Mouse (Mus musculus) olfactory bulb, adult 2 months (tissue): ENCODE data around the gene Nat10. TPM values are rescaled to one million over a fixed set of nuclear protein-coding genes. Genes with fewer than 3 reads are reported as not detected.

Source experiments
- H3K27ac ChIP-seq: fragments of 200-500 bp; 2 replicates; pipeline ENCODE4 v1.5.1; 2012; ENCODE audit warnings: low read depth, low read length; ENCODE audit not compliant: insufficient read depth
- H3K4me1 ChIP-seq: fragments of 200-500 bp; 2 replicates; pipeline ENCODE4 v1.6.1; 2012; ENCODE audit warnings: low read length; ENCODE audit not compliant: control insufficient read depth, insufficient read depth
- H3K4me3 ChIP-seq: fragments of 200-500 bp; 2 replicates; pipeline ENCODE4 v1.5.1; 2012; ENCODE audit warnings: mild to moderate bottlenecking, low read depth, low read length, moderate library complexity; ENCODE audit not compliant: insufficient read depth
- CTCF ChIP-seq: fragments of 200-500 bp; IDR thresholded peaks from 2 replicates; pipeline ENCODE4 v1.5.1; 2012; ENCODE audit warnings: low read depth, mild to moderate bottlenecking, low read length, moderate library complexity; ENCODE audit not compliant: insufficient read depth
- POLR2A ChIP-seq: fragments of 200-500 bp; IDR thresholded peaks from 2 replicates; pipeline ENCODE4 v1.6.1; 2012; ENCODE audit warnings: mild to moderate bottlenecking, low read depth, low read length, moderate library complexity; ENCODE audit not compliant: insufficient read depth
- WGBS: fragments of 180-500 bp; shearing (Covaris S2); methylation state at CpG from one replicate; pipeline ENCODE4 v1.1.7; 2018; 5-methylcytosine and 5-hydroxymethylcytosine counted together
- polyA plus RNA-seq: library from polyadenylated mRNA; stranded (reverse); fragments of >200 nt; gene quantifications from 2 replicates; pipeline ENCODE4 v1.2.4, GENCODE M21; 2012; ENCODE audit warnings: low replicate concordance; ENCODE audit not compliant: missing spikeins, insufficient read depth, insufficient read length

Gene Nat10
- polyA plus RNA-seq, 1 experiment = not detected

- 93% methylated on average over 6 of the region's 6 CpGs for WGBS
- H3K27ac ChIP-seq = no peak overlapping the region
Measured at GRCm38 (mm10) chr2:103678433-103678832, 82.6 kb downstream of the Nat10 start.

GRCm38 (mm10) chr2:103677614-103678369 is 83.3 kb downstream of the Nat10 start:
- Histone ChIP-seq H3K4me3 (no peak overlapping the region), H3K27ac (no peak overlapping the region), H3K4me1 (peaks cover 10% of the 10 kb centered on the region; the same call in 1 of the 2 replicates)
- WGBS = 79% methylated on average over 7 of the region's 7 CpGs
- TF ChIP-seq POLR2A (no peak), CTCF (no peak)

More at GRCm38 (mm10) chr2:103678433-103678832, 82.6 kb downstream of the Nat10 start:
- TF ChIP-seq CTCF = no peak
- no peak for TF ChIP-seq POLR2A
- peaks cover 14% of the 10 kb centered on the region for H3K4me1 ChIP-seq
- no peak overlapping the region for H3K4me3 ChIP-seq

- 72% methylated on average over 2 of the region's 2 CpGs for WGBS
- H3K27ac ChIP-seq = no peak overlapping the region
- H3K4me1 ChIP-seq = 0 out of 2 replicates have a peak, but pooled peaks cover 5% of the 10 kb centered on the region
- no peak overlapping the region for H3K4me3 ChIP-seq
- TF ChIP-seq CTCF (no peak), POLR2A (no peak)
Measured at GRCm38 (mm10) chr2:103676808-103677207, 84.3 kb downstream of the Nat10 start.

GRCm38 (mm10) chr2:103675391-103675790 is 85.7 kb downstream of the Nat10 start:
- 96% methylated on average over 5 of the region's 5 CpGs for WGBS

GRCm38 (mm10) chr2:103673609-103674008 is 87.5 kb downstream of the Nat10 start:
- Histone ChIP-seq H3K27ac (no peak overlapping the region), H3K4me1 (peaks cover 14% of the 10 kb centered on the region), H3K4me3 (no peak overlapping the region)
- no peak for TF ChIP-seq POLR2A
- TF ChIP-seq CTCF = no peak
- WGBS = 83% methylated on average over 4 of the region's 4 CpGs

More at GRCm38 (mm10) chr2:103675391-103675790, 85.7 kb downstream of the Nat10 start:
- H3K27ac ChIP-seq = no peak overlapping the region
- no peak overlapping the region for H3K4me3 ChIP-seq
- TF ChIP-seq CTCF = no peak
- TF ChIP-seq POLR2A = no peak
- peaks cover 5% of the 10 kb centered on the region for H3K4me1 ChIP-seq

GRCm38 (mm10) chr2:103672573-103673119 is 88.4 kb downstream of the Nat10 start:
- Histone ChIP-seq H3K27ac (no peak overlapping the region), H3K4me1 (peaks cover 19% of the 10 kb centered on the region), H3K4me3 (no peak overlapping the region)
- no peak for TF ChIP-seq CTCF
- TF ChIP-seq POLR2A = no peak
- WGBS = 88% methylated on average over 7 of the region's 7 CpGs

Other genes starting within 250 kb of the Nat10 start
- not detected in 2 replicates for gene Abtb2, start 195.0 kb downstream of the Nat10 start, polyA plus RNA-seq
- 392 TPM in 1 of 2 replicates, not detected in the other for gene Caprin1, start 36.4 kb upstream of the Nat10 start, polyA plus RNA-seq
- not detected in 2 replicates for gene Lmo2, start 196.7 kb upstream of the Nat10 start, polyA plus RNA-seq